Mouse (Mus musculus) G1E (cell line): ENCODE results near the gene Mtmr14. TPM values are rescaled to one million over a fixed set of nuclear protein-coding genes. Genes with fewer than 3 reads are reported as not detected.

ENCODE experiments used
- ATAC-seq: 2 replicates; pipeline ENCODE4 v1.8.0; 2016; ENCODE audit warnings: mild to moderate bottlenecking; ENCODE audit not compliant: insufficient number of reproducible peaks, poor library complexity, low FRiP score, severe bottlenecking; ENCODE audit errors: extremely low read depth
- DNase-seq: peaks from one replicate; pipeline ENCODE4 v3.0.0; 2012; ENCODE audit warnings: low spot score
- H3K27me3 ChIP-seq: 2 replicates; pipeline ENCODE4 v1.6.1; 2012; ENCODE audit warnings: mild to moderate bottlenecking, low read length, inconsistent platforms; ENCODE audit not compliant: insufficient read depth
- H3K36me3 ChIP-seq: replicated peaks from 2 replicates; pipeline ENCODE3; 2012; ENCODE audit warnings: mild to moderate bottlenecking, inconsistent platforms
- H3K4me1 ChIP-seq: 2 replicates; pipeline ENCODE4 v1.6.1; 2012; ENCODE audit warnings: low read depth, low read length, inconsistent platforms, mixed read lengths; ENCODE audit not compliant: insufficient read depth
- H3K4me3 ChIP-seq: 2 replicates; pipeline ENCODE4 v1.5.1; 2012; ENCODE audit warnings: low read depth, mild to moderate bottlenecking, inconsistent platforms, low read length, moderate library complexity, mixed read lengths
- H3K9me3 ChIP-seq: replicated peaks from 2 replicates; pipeline ENCODE4 v1.6.1; 2012; ENCODE audit warnings: inconsistent platforms
- CTCF ChIP-seq: IDR thresholded peaks from 2 replicates; pipeline ENCODE4 v1.5.1; 2012; ENCODE audit warnings: low read depth, low read length, inconsistent platforms, mixed read lengths
- GATA1 ChIP-seq: IDR thresholded peaks from 2 replicates; pipeline ENCODE4 v1.6.1; 2012; ENCODE audit warnings: borderline replicate concordance, low read length, inconsistent platforms, mixed read lengths
- GATA2 ChIP-seq: IDR thresholded peaks from 2 replicates; pipeline ENCODE4 v1.6.1; 2012; ENCODE audit warnings: low read depth, low read length, inconsistent platforms, borderline replicate concordance
- POLR2AphosphoS5 ChIP-seq: IDR thresholded peaks from 2 replicates; pipeline ENCODE4 v1.6.1; 2012; ENCODE audit warnings: low read depth, low read length, inconsistent platforms; ENCODE audit not compliant: insufficient replicate concordance
- TAL1 ChIP-seq: conservative IDR thresholded peaks from 2 replicates; pipeline ENCODE4 v1.6.1; 2012; ENCODE audit warnings: low read depth, low read length, inconsistent platforms, mixed read lengths
- polyA plus RNA-seq: library from polyadenylated mRNA; stranded (reverse); fragments of >175 nt; gene quantifications from 2 replicates; pipeline ENCODE4 v1.2.3, GENCODE M21; 2012
- total RNA-seq, 2 experiments: library from RNA; stranded (forward) in 1 of 2; stranded (reverse) in 1 of 2; fragments of 200-1000 nt in 1 of 2; fragments of >200 nt in 1 of 2; fragmentation: Nextera tagmentation in 1 of 2; gene quantifications; 2 replicates each; pipeline ENCODE4 v1.2.3; 2014 to 2017

Mtmr14 gene
- total and polyA plus RNA-seq, 3 experiments: 21.1 to 43.2 (median 30.6) TPM

- DNase-seq: no peak
- Histone ChIP-seq H3K4me1 (no peaks in the 10 kb centered on the region), H3K4me3 (no peak overlapping the region), H3K36me3 (peaks cover 83% of the 10 kb centered on the region), H3K9me3 (no peaks in the 10 kb centered on the region), H3K27me3 (no peaks in the 10 kb centered on the region)
- TF ChIP-seq GATA1 (no peak), TAL1 (no peak), CTCF (no peak), GATA2 (no peak), POLR2AphosphoS5 (no peak)
- ATAC-seq: no peak
These were observed 14.3 kb downstream of the Mtmr14 start for GRCm38 (mm10) chr6:113251921-113252320.

GRCm38 (mm10) chr6:113254899-113255298, 17.3 kb downstream of the Mtmr14 start:
- Histone ChIP-seq H3K4me3 (no peak overlapping the region), H3K36me3 (peaks cover 91% of the 10 kb centered on the region), H3K9me3 (no peaks in the 10 kb centered on the region), H3K27me3 (no peaks in the 10 kb centered on the region), H3K4me1 (no peaks in the 10 kb centered on the region)
- DNase-seq (no peak), ATAC-seq (no peak)
- TF ChIP-seq POLR2AphosphoS5: no peak
- TF ChIP-seq TAL1: no peak
- TF ChIP-seq GATA2: no peak
- TF ChIP-seq GATA1: no peak
- TF ChIP-seq CTCF: no peak

- no peaks in the 10 kb centered on the region; the same call in 1 of the 2 replicates for H3K4me1 ChIP-seq
- TF ChIP-seq TAL1 (no peak), GATA2 (no peak), CTCF (no peak), GATA1 (no peak), POLR2AphosphoS5 (no peak)
- no peaks in the 10 kb centered on the region for H3K9me3 ChIP-seq
- ATAC-seq: no peak
- H3K36me3 ChIP-seq: peaks cover 96% of the 10 kb centered on the region
- no peak for DNase-seq
- H3K4me3 ChIP-seq: no peak overlapping the region
- H3K27me3 ChIP-seq: no peaks in the 10 kb centered on the region
These were observed 23.7 kb downstream of the Mtmr14 start for GRCm38 (mm10) chr6:113261174-113261858.

- TF ChIP-seq TAL1: no peak
- TF ChIP-seq GATA1: no peak
- TF ChIP-seq CTCF: no peak
- no peak for TF ChIP-seq GATA2
- TF ChIP-seq POLR2AphosphoS5: no peak
- Histone ChIP-seq H3K4me3 (no peak overlapping the region), H3K36me3 (peaks cover 97% of the 10 kb centered on the region), H3K4me1 (no peaks in the 10 kb centered on the region; the same call in 1 of the 2 replicates), H3K27me3 (no peaks in the 10 kb centered on the region), H3K9me3 (no peaks in the 10 kb centered on the region)
- ATAC-seq (no peak), DNase-seq (no peak)
These were observed 25.9 kb downstream of the Mtmr14 start for GRCm38 (mm10) chr6:113263531-113263930.

- no peak for ATAC-seq
- TF ChIP-seq CTCF (no peak), GATA2 (no peak), TAL1 (no peak), POLR2AphosphoS5 (no peak), GATA1 (no peak)
- Histone ChIP-seq H3K36me3 (peaks cover 97% of the 10 kb centered on the region), H3K27me3 (no peaks in the 10 kb centered on the region), H3K4me1 (no peaks in the 10 kb centered on the region; the same call in 1 of the 2 replicates), H3K4me3 (no peak overlapping the region), H3K9me3 (no peaks in the 10 kb centered on the region)
- no peak for DNase-seq
These were observed 26.8 kb downstream of the Mtmr14 start for GRCm38 (mm10) chr6:113264429-113264828.

- Histone ChIP-seq H3K36me3 (peaks cover 97% of the 10 kb centered on the region), H3K4me1 (no peaks in the 10 kb centered on the region), H3K9me3 (no peaks in the 10 kb centered on the region), H3K4me3 (no peak overlapping the region), H3K27me3 (no peaks in the 10 kb centered on the region)
- ATAC-seq (no peak), DNase-seq (no peak)
- TF ChIP-seq GATA1: no peak
- TF ChIP-seq GATA2: no peak
- TF ChIP-seq CTCF: no peak
These were observed 29.5 kb downstream of the Mtmr14 start for GRCm38 (mm10) chr6:113266996-113267655.

GRCm38 (mm10) chr6:113267988-113268387, 30.3 kb downstream of the Mtmr14 start:
- Histone ChIP-seq H3K27me3 (no peaks in the 10 kb centered on the region), H3K4me3 (no peak overlapping the region), H3K4me1 (no peaks in the 10 kb centered on the region), H3K36me3 (peaks cover 97% of the 10 kb centered on the region), H3K9me3 (no peaks in the 10 kb centered on the region)
- ATAC-seq: no peak
- TF ChIP-seq CTCF: no peak
- no peak for TF ChIP-seq GATA2
- TF ChIP-seq GATA1: no peak
- no peak for TF ChIP-seq TAL1
- no peak for TF ChIP-seq POLR2AphosphoS5
- no peak for DNase-seq
